Mouse (Mus musculus): ENCODE results near the gene Them7.

DNA sequence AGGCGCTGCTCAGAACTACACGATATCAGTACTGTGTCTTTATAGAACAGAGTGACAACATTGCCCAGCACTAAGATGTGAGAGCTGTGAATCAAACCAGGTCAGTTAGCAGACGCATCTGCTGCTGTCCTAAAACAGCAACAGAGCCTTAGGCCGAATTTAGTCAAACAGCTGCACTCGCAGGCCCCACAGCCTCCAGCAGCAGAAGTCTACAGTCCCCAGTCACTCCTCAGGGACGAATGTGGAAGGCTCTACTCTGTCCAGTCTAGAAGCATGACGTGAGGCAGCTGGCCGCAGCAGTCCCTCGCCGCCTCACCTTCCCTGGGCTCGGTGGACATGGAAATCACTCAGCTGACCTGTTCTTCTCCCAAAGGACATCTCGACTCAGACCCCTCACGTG, 20.6 kb downstream of the Them7 start:
- TF ChIP-seq CTCF (IDR thresholded peaks at IDR 0.05; ENCODE audit: low read depth) (no peak), EP300 (IDR thresholded peaks at IDR 0.05; ENCODE audit: low read depth) (no peak)

Measured in heart, postnatal 0 days (tissue).